Mouse (Mus musculus) heart, adult 18-20 months (tissue): ENCODE results near the gene Insr. TPM values are rescaled to one million over a fixed set of nuclear protein-coding genes. Genes with fewer than 3 reads are reported as not detected.
"Not testable (repeated sequence)": the region's sequence is repeated elsewhere in the genome, so short reads cannot be mapped to it uniquely, and the experiment has no call there.

Experiments used
- DNase-seq, 2 experiments: peaks; one replicate each; pipeline ENCODE4 v3.0.0; 2021 to 2022; ENCODE audit warnings: mixed read lengths in 1 of 2
- microRNA-seq, 2 experiments: library from miRNA; unstranded; fragments of <30 nt; microRNA quantifications; one replicate each; pipeline ENCODE4 v1.2.0; 2022
- total RNA-seq, 2 experiments: library from RNA; stranded (reverse); gene quantifications; 2 replicates each; pipeline ENCODE4 v1.2.3; 2021

Insr gene
- total RNA-seq, 2 experiments from 2014 or later = 127 to 137 TPM

- DNase-seq = no peak
Measured at GRCm38 (mm10) chr8:3191006-3191405, 88.4 kb downstream of the Insr start.

DNA sequence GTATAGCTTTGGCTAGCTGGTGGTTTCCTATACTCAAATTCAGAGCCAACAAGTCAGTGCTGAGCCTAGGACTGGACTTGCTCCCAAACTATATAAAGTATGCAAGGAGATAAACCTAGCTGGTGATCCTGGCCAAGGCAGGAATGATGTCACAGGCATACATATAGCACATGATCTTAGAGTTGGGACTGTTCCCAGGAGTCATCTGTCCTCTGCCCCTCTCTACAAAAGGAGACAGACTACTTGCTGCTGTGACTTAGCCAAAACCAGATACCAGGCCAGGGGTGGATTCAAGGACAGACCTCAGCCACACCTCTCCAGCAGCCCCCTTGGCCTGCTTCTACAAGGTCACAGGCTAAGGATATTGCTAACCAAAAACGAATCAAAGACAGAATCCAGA, 92.0 kb downstream of the Insr start:
- peak; percentile 79 to 89 for DNase-seq

GRCm38 (mm10) chr8:3179930-3180329, 99.5 kb downstream of the Insr start:
- DNase-seq = no peak

GRCm38 (mm10) chr8:3177440-3177839, 102.0 kb downstream of the Insr start:
- no peak for DNase-seq

- DNase-seq = no peak
Measured at GRCm38 (mm10) chr8:3172246-3172645, 107.2 kb downstream of the Insr start.

- no peak for DNase-seq
Measured at GRCm38 (mm10) chr8:3146506-3146905, 132.9 kb downstream of the Insr start.

DNA sequence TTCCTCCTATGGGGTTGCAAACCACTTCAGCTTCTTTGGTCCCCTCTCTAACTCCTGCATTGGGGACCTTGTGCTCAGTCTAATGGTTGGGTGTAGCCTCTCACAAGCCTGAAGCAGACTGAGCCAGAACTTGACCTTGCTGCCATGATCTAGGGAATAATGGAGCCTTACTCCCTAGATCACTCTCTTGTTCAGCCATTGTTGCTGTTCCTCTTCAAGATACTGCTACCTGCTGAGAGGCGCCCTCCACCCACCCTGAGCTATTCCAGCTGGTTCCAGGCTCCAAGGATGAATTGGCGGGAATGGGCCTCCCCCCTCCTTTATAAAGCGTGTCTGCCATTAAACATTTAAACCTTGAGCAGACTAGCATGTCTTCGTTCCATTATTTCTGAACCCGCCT, 179.0 kb downstream of the Insr start:
- not testable (repeated sequence) for DNase-seq

Small RNA genes within 50 kb of the gene (microRNA-seq; reads per million reads assigned to microRNA genes)
- 0 reads per million in 2 experiments for gene Gm25775

Other genes starting within 250 kb of the Insr start
- gene A430078G23Rik, start 73.8 kb upstream of the Insr start, total RNA-seq = 1 to 10 TPM in 1 of 2 experiments, under 1 TPM in 1; 0.30 to 2.9 TPM
- gene Arhgef18, start 113.4 kb upstream of the Insr start, total RNA-seq = 10 to 100 TPM; 17.5 to 20.4 TPM
- 1 to 10 TPM; 3.6 to 4.2 TPM for gene Pex11g, start 188.1 kb upstream of the Insr start, total RNA-seq
- gene Tex45, start 191.2 kb upstream of the Insr start, total RNA-seq = not detected
- gene Zfp358, start 213.5 kb upstream of the Insr start, total RNA-seq = 10 to 100 TPM; 29.4 to 30.5 TPM
- gene Mcoln1, start 220.8 kb upstream of the Insr start, total RNA-seq = 10 to 100 TPM; 17.8 to 21.0 TPM
- 10 to 100 TPM in 1 of 2 experiments, 1 to 10 TPM in 1; 8.1 to 10.2 TPM for gene Pnpla6, start 235.8 kb upstream of the Insr start, total RNA-seq